Mouse (Mus musculus) stomach, postnatal 0 days (tissue): ENCODE results near the gene Retreg1.

ENCODE experiments used
- CTCF ChIP-seq: IDR thresholded peaks from 2 replicates; pipeline ENCODE4 v1.5.1; 2016; ENCODE audit warnings: antibody characterized with exemption, low read depth, mild to moderate bottlenecking, moderate library complexity
- EP300 ChIP-seq: optimal IDR thresholded peaks from 2 replicates; pipeline ENCODE3; 2016; ENCODE audit warnings: antibody characterized with exemption

- no peak for TF ChIP-seq CTCF
- TF ChIP-seq EP300 = no peak
Measured at GRCm38 (mm10) chr15:25806878-25807277, 36.1 kb upstream of the Retreg1 start.
